Mouse (Mus musculus): ENCODE measurements around the gene Smg6. TPM values are rescaled to one million over a fixed set of nuclear protein-coding genes. Genes with fewer than 3 reads are reported as not detected.
"Not testable (repeated sequence)": the region's sequence is repeated elsewhere in the genome, so short reads cannot be mapped to it uniquely, and the experiment has no call there.

Smg6 gene
- total RNA-seq, 1 experiment: 19.9 TPM

DNA sequence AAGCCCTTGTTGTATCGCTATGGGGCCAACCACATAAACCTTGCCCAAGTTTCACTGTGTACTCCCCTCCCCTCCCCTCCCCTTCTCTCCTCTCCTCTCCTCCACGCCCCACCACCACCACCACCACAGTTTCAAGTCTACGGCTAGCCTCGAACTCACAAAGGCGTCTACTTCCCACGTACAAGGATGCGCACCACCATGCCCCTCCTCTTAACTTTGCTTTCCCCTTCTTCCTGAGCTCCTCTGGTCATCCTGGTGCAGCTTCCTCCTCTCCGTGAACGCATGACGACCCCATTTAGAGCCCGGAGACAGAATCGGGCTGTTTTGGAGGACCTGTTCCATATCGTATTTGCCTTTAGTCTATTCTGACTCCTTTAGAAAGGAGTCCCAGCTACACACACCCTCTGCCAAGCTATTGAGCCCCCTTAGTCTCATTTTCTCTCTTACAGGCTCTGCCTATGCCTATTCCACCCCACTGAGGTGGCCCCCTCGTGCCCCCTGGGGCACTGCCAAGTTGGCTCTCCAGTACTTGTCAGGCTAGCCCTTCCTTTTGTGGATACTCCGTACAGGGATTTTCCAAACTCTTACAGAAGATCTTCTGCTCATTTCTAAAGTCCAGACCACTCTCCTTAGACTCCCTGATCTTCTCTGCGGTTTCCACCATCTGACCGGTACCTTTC lies 245.7 kb downstream of the Smg6 start:
- H3K4me1 ChIP-seq (ENCODE audit: control insufficient read depth in 2 of 2, insufficient read depth in 2 of 2, low read length in 2 of 2, poor library complexity in 1 of 2): peaks cover 0 to 14% of the 10 kb centered on the region in 2 experiments; a peak in 1 of 4 replicates
- H3K4me3 ChIP-seq (ENCODE audit: insufficient read depth in 1 of 2, low read depth in 1 of 2, low read length in 2 of 2, poor library complexity in 1 of 2, severe bottlenecking in 1 of 2): no peak overlapping the region
- H3K9ac ChIP-seq (ENCODE audit: insufficient read depth, low read depth, low read length, poor library complexity, severe bottlenecking): no peak overlapping the region
- DNase-seq (ENCODE audit: low read depth, low spot score): no peak
- H3K36me3 ChIP-seq (ENCODE audit: control insufficient read depth, insufficient read depth, low read length, poor library complexity, severe bottlenecking): no peaks in the 10 kb centered on the region
- no peak for TF ChIP-seq ZNF384 (IDR thresholded peaks at IDR 0.05; ENCODE audit: low read depth, low read length)
- TF ChIP-seq HCFC1 (IDR thresholded peaks at IDR 0.05; ENCODE audit: borderline replicate concordance, insufficient read depth, low read length): no peak
- TF ChIP-seq ZC3H11A (IDR thresholded peaks at IDR 0.05; ENCODE audit: borderline replicate concordance, low read depth, low read length): no peak
- no peak overlapping the region for H3K27ac ChIP-seq (ENCODE audit: insufficient read depth, low read depth, low read length, poor library complexity, severe bottlenecking)
- no peaks in the 10 kb centered on the region for H3K9me3 ChIP-seq (ENCODE audit: control insufficient read depth, insufficient read depth, low read depth, low read length)
- in situ Hi-C loops (cut with MboI; ENCODE audit: low sequenced_read_pairs in 2 of 2, unreplicated experiment in 2 of 2): no loop called here

DNA sequence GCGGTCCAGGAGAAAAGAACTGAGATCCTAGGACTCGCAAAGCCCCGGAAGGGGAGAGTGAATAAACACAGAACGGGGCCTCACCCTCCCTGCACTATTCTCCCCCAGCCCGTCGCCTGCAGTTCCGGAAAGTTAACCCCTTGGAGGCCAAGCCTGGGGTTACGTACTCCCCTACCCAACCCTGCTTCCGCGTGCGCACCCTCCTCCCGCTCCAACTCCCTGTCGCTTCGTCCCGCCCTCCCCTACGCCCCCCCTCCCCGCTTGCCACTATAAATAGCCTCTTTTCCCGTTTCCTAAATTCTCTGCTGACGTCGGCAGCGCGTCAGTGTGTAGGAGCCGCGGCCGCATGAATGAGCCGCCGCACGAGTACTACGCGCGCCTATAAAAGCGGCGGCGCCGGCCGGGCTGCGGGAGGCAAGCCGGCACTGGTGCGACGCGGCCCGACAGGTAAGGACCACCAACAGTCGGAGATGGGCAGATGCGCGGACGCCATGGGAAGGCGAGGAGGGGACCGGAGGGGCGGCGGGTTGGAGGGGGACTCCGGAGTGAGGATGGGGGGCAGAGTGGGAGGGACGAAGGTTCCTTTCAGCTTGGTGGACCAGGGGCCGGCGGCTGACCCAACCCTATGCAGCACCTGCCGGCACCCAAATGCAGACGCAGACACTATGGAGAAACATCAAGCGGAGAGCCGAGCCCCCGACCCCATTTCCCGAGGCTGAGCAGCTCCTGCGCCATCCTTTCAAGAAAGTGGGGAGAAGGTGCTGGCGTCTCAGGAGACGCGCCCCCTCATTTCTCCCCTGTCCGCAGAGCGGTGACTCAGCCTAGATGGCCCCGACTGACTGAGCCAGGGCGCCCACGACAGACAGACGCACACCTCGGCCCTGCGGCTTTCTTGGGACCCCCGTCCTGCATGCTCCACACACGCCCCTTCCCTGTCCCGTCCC lies 246.8 kb downstream of the Smg6 start:
- Histone ChIP-seq H3K9me3 (ENCODE audit: control insufficient read depth, insufficient read depth, low read depth, low read length) (no peaks in the 10 kb centered on the region), H3K4me1 (ENCODE audit: control insufficient read depth in 2 of 2, insufficient read depth in 2 of 2, low read length in 2 of 2, poor library complexity in 1 of 2) (peaks cover 0 to 10% of the 10 kb centered on the region in 2 experiments; a peak in 1 of 4 replicates), H3K27ac (ENCODE audit: insufficient read depth, low read depth, low read length, poor library complexity, severe bottlenecking) (no peak overlapping the region; the same call in 1 of the 2 replicates), H3K9ac (ENCODE audit: insufficient read depth, low read depth, low read length, poor library complexity, severe bottlenecking) (0 out of 2 replicates have a peak overlapping the region, but pooled peaks have one; percentile 18), H3K36me3 (ENCODE audit: control insufficient read depth, insufficient read depth, low read length, poor library complexity, severe bottlenecking) (peaks cover under 1% of the 10 kb centered on the region), H3K4me3 (ENCODE audit: insufficient read depth in 1 of 2, low read depth in 1 of 2, low read length in 2 of 2, poor library complexity in 1 of 2, severe bottlenecking in 1 of 2) (peak overlapping the region; percentile 71 to 75)
- in situ Hi-C loops (cut with MboI; ENCODE audit: low sequenced_read_pairs in 2 of 2, unreplicated experiment in 2 of 2): no loop called here
- DNase-seq (ENCODE audit: low read depth, low spot score): no peak
- TF ChIP-seq ZC3H11A (IDR thresholded peaks at IDR 0.05; ENCODE audit: borderline replicate concordance, low read depth, low read length): no peak
- no peak for TF ChIP-seq MAFK (IDR thresholded peaks at IDR 0.05; ENCODE audit: insufficient read depth, low read depth, low read length)
- TF ChIP-seq HCFC1 (IDR thresholded peaks at IDR 0.05; ENCODE audit: borderline replicate concordance, insufficient read depth, low read length): peak; percentile 9; the same call in 1 of the 2 replicates
- no peak for TF ChIP-seq ZNF384 (IDR thresholded peaks at IDR 0.05; ENCODE audit: low read depth, low read length)
- TF ChIP-seq CHD2 (IDR thresholded peaks at IDR 0.05; ENCODE audit: low read depth, low read length): no peak

GRCm38 (mm10) chr11:75173095-75173798 lies 247.6 kb downstream of the Smg6 start:
- H3K4me1 ChIP-seq (ENCODE audit: control insufficient read depth in 2 of 2, insufficient read depth in 2 of 2, low read length in 2 of 2, poor library complexity in 1 of 2): peaks cover 0 to 12% of the 10 kb centered on the region in 2 experiments; a peak in 1 of 4 replicates
- no peak overlapping the region for H3K27ac ChIP-seq (ENCODE audit: insufficient read depth, low read depth, low read length, poor library complexity, severe bottlenecking)
- in situ Hi-C loops (cut with MboI; ENCODE audit: low sequenced_read_pairs in 2 of 2, unreplicated experiment in 2 of 2): no loop called here

GRCm38 (mm10) chr11:75173799-75174165 lies 248.2 kb downstream of the Smg6 start:
- Histone ChIP-seq H3K4me3 (ENCODE audit: insufficient read depth in 1 of 2, low read depth in 1 of 2, low read length in 2 of 2, poor library complexity in 1 of 2, severe bottlenecking in 1 of 2) (peak overlapping the region; percentile 71 to 75), H3K4me1 (ENCODE audit: control insufficient read depth in 2 of 2, insufficient read depth in 2 of 2, low read length in 2 of 2, poor library complexity in 1 of 2) (peaks cover 0 to 12% of the 10 kb centered on the region in 2 experiments; a peak in 1 of 4 replicates), H3K27ac (ENCODE audit: insufficient read depth, low read depth, low read length, poor library complexity, severe bottlenecking) (no peak overlapping the region), H3K9ac (ENCODE audit: insufficient read depth, low read depth, low read length, poor library complexity, severe bottlenecking) (no peak overlapping the region), H3K36me3 (ENCODE audit: control insufficient read depth, insufficient read depth, low read length, poor library complexity, severe bottlenecking) (peaks cover 7% of the 10 kb centered on the region), H3K9me3 (ENCODE audit: control insufficient read depth, insufficient read depth, low read depth, low read length) (no peaks in the 10 kb centered on the region)
- in situ Hi-C loops (cut with MboI; ENCODE audit: low sequenced_read_pairs in 2 of 2, unreplicated experiment in 2 of 2): no loop called here
- DNase-seq (ENCODE audit: low read depth, low spot score): no peak
- TF ChIP-seq CHD2 (IDR thresholded peaks at IDR 0.05; ENCODE audit: low read depth, low read length) (no peak), HCFC1 (IDR thresholded peaks at IDR 0.05; ENCODE audit: borderline replicate concordance, insufficient read depth, low read length) (0 out of 2 replicates have a peak, but pooled peaks have one; percentile 11), ZC3H11A (IDR thresholded peaks at IDR 0.05; ENCODE audit: borderline replicate concordance, low read depth, low read length) (no peak), ZNF384 (IDR thresholded peaks at IDR 0.05; ENCODE audit: low read depth, low read length) (no peak)

More at GRCm38 (mm10) chr11:75173095-75173798, 247.6 kb downstream of the Smg6 start:
- Histone ChIP-seq H3K9me3 (ENCODE audit: control insufficient read depth, insufficient read depth, low read depth, low read length) (no peaks in the 10 kb centered on the region), H3K4me3 (ENCODE audit: insufficient read depth in 1 of 2, low read depth in 1 of 2, low read length in 2 of 2, poor library complexity in 1 of 2, severe bottlenecking in 1 of 2) (peak overlapping the region; percentile 71 to 75), H3K9ac (ENCODE audit: insufficient read depth, low read depth, low read length, poor library complexity, severe bottlenecking) (peak overlapping the region; percentile 45; the same call in 1 of the 2 replicates), H3K36me3 (ENCODE audit: control insufficient read depth, insufficient read depth, low read length, poor library complexity, severe bottlenecking) (peaks cover 7% of the 10 kb centered on the region)
- TF ChIP-seq HCFC1 (IDR thresholded peaks at IDR 0.05; ENCODE audit: borderline replicate concordance, insufficient read depth, low read length) (0 out of 2 replicates have a peak, but pooled peaks have one; percentile 12), ZC3H11A (IDR thresholded peaks at IDR 0.05; ENCODE audit: borderline replicate concordance, low read depth, low read length) (no peak), CHD2 (IDR thresholded peaks at IDR 0.05; ENCODE audit: low read depth, low read length) (no peak), MAFK (IDR thresholded peaks at IDR 0.05; ENCODE audit: insufficient read depth, low read depth, low read length) (no peak), ZNF384 (IDR thresholded peaks at IDR 0.05; ENCODE audit: low read depth, low read length) (no peak)
- peak; percentile 84 for DNase-seq (ENCODE audit: low read depth, low spot score)

DNA sequence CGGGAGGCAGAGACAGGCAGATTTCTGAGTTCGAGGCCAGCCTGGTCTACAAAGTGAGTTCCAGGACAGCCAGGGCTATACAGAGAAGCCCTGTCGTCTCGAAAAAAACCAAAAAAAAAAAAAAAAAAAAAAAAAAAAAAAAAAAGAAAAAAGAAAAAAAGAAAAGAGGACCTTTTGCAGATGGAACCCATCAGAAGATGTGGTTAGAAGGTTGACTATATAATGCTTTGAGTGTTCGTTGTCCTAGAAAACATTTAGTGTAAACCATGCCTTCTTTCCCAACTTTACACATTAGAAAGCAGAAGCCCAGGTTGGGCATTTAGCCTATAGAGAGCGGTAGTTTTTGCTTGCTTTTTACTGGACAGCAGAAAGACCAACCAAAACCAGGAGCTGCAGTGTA lies 249.0 kb downstream of the Smg6 start:
- DNase-seq (ENCODE audit: low read depth, low spot score); H3K27ac ChIP-seq (ENCODE audit: insufficient read depth, low read depth, low read length, poor library complexity, severe bottlenecking); H3K36me3 ChIP-seq (ENCODE audit: control insufficient read depth, insufficient read depth, low read length, poor library complexity, severe bottlenecking); in situ Hi-C loops (cut with MboI; ENCODE audit: low sequenced_read_pairs in 2 of 2, unreplicated experiment in 2 of 2); H3K4me3 ChIP-seq (ENCODE audit: insufficient read depth in 1 of 2, low read depth in 1 of 2, low read length in 2 of 2, poor library complexity in 1 of 2, severe bottlenecking in 1 of 2); H3K9me3 ChIP-seq (ENCODE audit: control insufficient read depth, insufficient read depth, low read depth, low read length); H3K9ac ChIP-seq (ENCODE audit: insufficient read depth, low read depth, low read length, poor library complexity, severe bottlenecking): not testable (repeated sequence)
- peaks cover 2 to 12% of the 10 kb centered on the region in 2 experiments; a peak in 2 of 4 replicates for H3K4me1 ChIP-seq (ENCODE audit: control insufficient read depth in 2 of 2, insufficient read depth in 2 of 2, low read length in 2 of 2, poor library complexity in 1 of 2)
